Mouse (Mus musculus) hindbrain, embryonic 10.5 days (tissue): ENCODE results near the gene Rims1. TPM values are rescaled to one million over a fixed set of nuclear protein-coding genes. Genes with fewer than 3 reads are reported as not detected.

Source experiments
- DNase-seq: peaks from one replicate; pipeline ENCODE4 v3.0.0-alpha.2; 2017; ENCODE audit warnings: low spot score
- H3K27ac ChIP-seq: fragments of 300-500 bp; sonication (generic); 2 replicates; pipeline ENCODE4 v1.5.1; 2016; ENCODE audit warnings: mild to moderate bottlenecking, moderate library complexity
- H3K27me3 ChIP-seq: fragments of 300-500 bp; sonication (generic); 2 replicates; pipeline ENCODE4 v1.6.1; 2016; ENCODE audit warnings: mild to moderate bottlenecking; ENCODE audit not compliant: poor library complexity, insufficient read depth, severe bottlenecking
- H3K36me3 ChIP-seq: fragments of 300-500 bp; sonication (generic); 2 replicates; pipeline ENCODE4 v1.6.1; 2016; ENCODE audit warnings: mild to moderate bottlenecking, moderate library complexity
- H3K4me1 ChIP-seq: fragments of 300-500 bp; sonication (generic); replicated peaks from 2 replicates; pipeline ENCODE4 v1.6.1; 2016; ENCODE audit warnings: mild to moderate bottlenecking
- H3K4me3 ChIP-seq: fragments of 300-500 bp; sonication (generic); 2 replicates; pipeline ENCODE4 v1.5.1; 2016; ENCODE audit warnings: mild to moderate bottlenecking, moderate library complexity
- H3K9me3 ChIP-seq: fragments of 300-500 bp; sonication (generic); 2 replicates; pipeline ENCODE4 v1.6.1; 2016; ENCODE audit warnings: mild to moderate bottlenecking, moderate library complexity
- WGBS: fragments of 180-500 bp; shearing (Covaris S2); methylation state at CpG from one replicate; pipeline ENCODE4 v1.1.7; 2016; 5-methylcytosine and 5-hydroxymethylcytosine counted together
- polyA plus RNA-seq: library from polyadenylated mRNA; unstranded; fragments of >200 nt; fragmentation: Nextera tagmentation; extraction: Ambion mirVana; gene quantifications from 2 replicates; pipeline ENCODE4 v1.2.1, GENCODE M21; 2016

The Rims1 gene
- polyA plus RNA-seq, 1 experiment from 2014 or later, result 2.6 TPM

DNA sequence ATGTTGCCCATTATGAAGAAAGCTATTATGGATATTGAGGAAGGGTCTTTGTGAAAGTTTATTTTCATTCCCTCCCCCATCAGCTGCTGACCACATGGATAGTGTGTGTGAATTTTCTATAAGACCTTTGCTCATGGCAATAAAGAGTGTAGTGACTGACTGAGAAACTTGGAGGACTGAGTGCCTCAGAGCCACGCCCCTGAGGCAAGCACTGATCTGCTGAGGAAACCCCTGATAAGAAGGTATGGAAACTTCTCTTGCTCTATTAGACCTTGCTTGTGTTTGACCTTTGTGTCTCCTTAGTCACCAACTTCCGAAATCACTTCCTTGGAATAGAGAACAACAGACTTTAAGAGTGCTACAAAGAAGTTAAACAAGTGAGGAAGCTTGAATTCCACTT lies 55.3 kb downstream of the Rims1 start:
- H3K36me3 ChIP-seq, result no peaks in the 10 kb centered on the region
- no peak overlapping the region for H3K4me3 ChIP-seq
- no peaks in the 10 kb centered on the region for H3K9me3 ChIP-seq
- no peak for DNase-seq
- WGBS, result 83% methylated on average over 2 of the region's 2 CpGs
- no peaks in the 10 kb centered on the region for H3K27me3 ChIP-seq
- H3K4me1 ChIP-seq, result no peaks in the 10 kb centered on the region
- H3K27ac ChIP-seq, result no peak overlapping the region

DNA sequence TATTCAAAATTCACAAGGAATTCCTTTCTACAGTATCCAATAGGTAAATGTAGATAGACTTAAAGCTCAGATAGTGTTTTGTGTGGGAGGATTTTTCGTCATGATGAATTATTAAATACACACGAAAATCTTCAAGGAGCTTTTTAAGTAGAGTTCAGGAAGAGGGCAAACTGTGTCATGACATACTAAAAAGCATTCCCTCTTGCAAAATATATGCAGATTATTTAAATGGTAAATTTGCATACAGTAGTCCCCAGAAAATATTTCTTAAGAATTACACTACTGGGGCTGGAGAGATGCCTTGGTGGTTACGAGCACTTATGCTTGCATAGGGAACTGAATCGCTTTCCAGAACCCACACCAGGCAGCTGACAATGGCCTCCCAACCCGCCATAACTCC lies 61.1 kb downstream of the Rims1 start:
- Histone ChIP-seq H3K9me3 (no peaks in the 10 kb centered on the region), H3K36me3 (no peaks in the 10 kb centered on the region), H3K27me3 (no peaks in the 10 kb centered on the region), H3K4me1 (no peaks in the 10 kb centered on the region), H3K4me3 (no peak overlapping the region), H3K27ac (no peak overlapping the region)
- 92% methylated on average over 5 of the region's 5 CpGs for WGBS
- DNase-seq, result no peak

DNA sequence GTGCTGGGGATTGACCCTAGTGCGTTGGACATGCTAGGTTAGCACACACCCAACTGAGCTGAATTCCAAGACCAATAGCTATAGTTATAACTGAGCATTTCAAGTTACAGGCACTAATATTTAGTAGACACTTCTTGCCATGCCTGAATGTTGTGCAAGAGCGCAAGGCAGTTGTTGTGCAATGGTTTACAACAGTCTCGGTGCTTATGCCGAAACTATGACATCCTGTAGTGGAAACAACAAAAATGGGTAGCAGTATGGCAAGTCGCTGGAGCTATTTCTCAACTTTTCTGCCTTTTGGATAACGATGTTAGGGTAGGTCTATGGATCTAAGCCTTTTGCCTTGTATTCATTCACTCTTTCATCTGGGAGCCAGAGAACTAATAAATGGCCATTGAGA lies 68.3 kb downstream of the Rims1 start:
- Histone ChIP-seq H3K9me3 (no peaks in the 10 kb centered on the region), H3K27ac (no peak overlapping the region), H3K27me3 (no peaks in the 10 kb centered on the region), H3K4me3 (no peak overlapping the region), H3K4me1 (no peaks in the 10 kb centered on the region), H3K36me3 (no peaks in the 10 kb centered on the region)
- no peak for DNase-seq
- WGBS, result 94% methylated on average over 6 of the region's 6 CpGs

DNA sequence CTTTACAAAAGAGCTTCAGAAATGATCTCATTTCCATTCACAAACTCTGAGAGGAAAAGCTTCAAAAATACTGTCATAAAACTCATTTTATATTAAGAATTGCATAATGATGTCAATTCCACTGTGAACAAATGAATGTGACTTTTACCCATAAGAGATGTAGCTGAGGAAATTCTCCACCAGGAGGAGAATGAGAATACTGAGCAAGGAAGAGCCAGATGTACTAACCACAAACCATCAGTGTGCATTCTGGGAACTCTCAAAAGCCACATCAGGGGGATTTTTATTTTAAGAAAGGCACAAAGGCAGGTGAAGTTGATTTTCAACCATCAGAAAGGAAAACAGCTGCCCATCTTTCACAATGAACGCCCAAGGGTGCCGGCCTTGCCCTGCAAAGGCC lies 71.4 kb downstream of the Rims1 start:
- Histone ChIP-seq H3K9me3 (no peaks in the 10 kb centered on the region), H3K4me3 (no peak overlapping the region), H3K36me3 (no peaks in the 10 kb centered on the region), H3K27ac (no peak overlapping the region), H3K27me3 (no peaks in the 10 kb centered on the region), H3K4me1 (no peaks in the 10 kb centered on the region)
- no peak for DNase-seq
- WGBS, result 95% methylated on average over 2 of the region's 2 CpGs

DNA sequence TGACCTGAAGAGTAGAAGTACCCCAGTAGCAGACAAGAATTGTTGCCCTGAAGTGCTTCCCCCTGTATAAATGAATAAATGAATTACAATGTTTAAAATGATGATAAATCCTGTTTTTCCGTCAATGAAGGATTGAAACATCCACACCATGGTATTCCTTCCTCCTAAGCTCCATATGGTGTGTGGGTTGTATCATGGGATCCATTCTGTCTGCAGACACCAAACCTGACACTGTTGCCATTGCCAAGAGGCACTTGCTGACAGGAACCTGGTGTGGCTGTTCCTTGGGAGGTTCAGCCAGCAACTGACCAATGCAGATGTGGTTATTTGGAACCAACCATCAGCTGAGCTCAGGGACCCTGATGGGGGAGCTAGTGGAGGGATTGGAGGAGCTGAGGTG lies 72.5 kb downstream of the Rims1 start:
- no peaks in the 10 kb centered on the region for H3K36me3 ChIP-seq
- no peaks in the 10 kb centered on the region for H3K27me3 ChIP-seq
- no peaks in the 10 kb centered on the region for H3K4me1 ChIP-seq
- DNase-seq, result no peak
- no peaks in the 10 kb centered on the region for H3K9me3 ChIP-seq
- 87% methylated on average over 1 of the region's 1 CpGs for WGBS
- no peak overlapping the region for H3K27ac ChIP-seq
- H3K4me3 ChIP-seq, result no peak overlapping the region

DNA sequence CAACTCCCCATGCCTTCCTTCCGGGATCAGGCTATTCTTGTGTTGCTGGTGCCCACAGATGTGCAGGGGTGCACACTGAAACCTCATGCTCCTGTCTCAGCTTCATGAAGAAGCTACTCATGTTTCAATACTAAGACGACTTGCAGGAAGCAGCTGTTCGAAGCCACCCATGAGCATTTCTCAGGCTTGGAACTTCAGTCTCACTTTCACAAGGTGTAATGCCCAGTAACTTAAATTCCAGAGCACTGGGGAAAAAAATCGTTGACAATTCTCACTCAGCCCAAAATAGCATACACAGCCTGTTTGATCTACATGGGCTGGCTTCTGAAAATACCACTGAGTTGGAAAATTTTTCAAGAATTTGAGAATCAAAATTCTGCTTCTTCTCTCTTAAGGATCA lies 77.6 kb downstream of the Rims1 start:
- Histone ChIP-seq H3K4me1 (no peaks in the 10 kb centered on the region), H3K9me3 (no peaks in the 10 kb centered on the region), H3K27ac (no peak overlapping the region), H3K27me3 (no peaks in the 10 kb centered on the region), H3K4me3 (no peak overlapping the region), H3K36me3 (no peaks in the 10 kb centered on the region)
- no peak for DNase-seq
- WGBS, result 79% methylated on average over 4 of the region's 4 CpGs

DNA sequence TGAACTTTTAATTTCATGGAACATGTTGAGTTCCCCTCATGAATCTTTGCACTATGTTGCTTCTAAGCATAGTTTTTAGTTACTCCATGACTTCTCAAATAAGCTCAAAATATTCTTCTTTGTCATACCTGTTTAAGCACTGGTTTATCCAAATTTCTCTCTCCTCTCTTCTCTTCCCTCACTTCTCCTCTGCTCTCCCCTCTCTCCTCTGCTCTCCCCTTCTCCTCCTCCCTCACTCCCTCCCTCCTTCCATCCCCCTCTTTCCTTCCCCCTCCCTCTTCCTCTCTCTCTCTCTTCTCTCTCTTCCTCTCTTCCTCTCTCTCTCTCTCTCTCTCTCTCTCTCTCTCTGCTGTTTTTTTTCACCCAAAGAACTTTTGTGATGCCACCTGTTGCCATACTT lies 84.1 kb downstream of the Rims1 start:
- Histone ChIP-seq H3K4me1 (no peaks in the 10 kb centered on the region), H3K27me3 (no peaks in the 10 kb centered on the region), H3K4me3 (no peak overlapping the region), H3K36me3 (no peaks in the 10 kb centered on the region), H3K27ac (no peak overlapping the region), H3K9me3 (no peaks in the 10 kb centered on the region)
- no peak for DNase-seq

DNA sequence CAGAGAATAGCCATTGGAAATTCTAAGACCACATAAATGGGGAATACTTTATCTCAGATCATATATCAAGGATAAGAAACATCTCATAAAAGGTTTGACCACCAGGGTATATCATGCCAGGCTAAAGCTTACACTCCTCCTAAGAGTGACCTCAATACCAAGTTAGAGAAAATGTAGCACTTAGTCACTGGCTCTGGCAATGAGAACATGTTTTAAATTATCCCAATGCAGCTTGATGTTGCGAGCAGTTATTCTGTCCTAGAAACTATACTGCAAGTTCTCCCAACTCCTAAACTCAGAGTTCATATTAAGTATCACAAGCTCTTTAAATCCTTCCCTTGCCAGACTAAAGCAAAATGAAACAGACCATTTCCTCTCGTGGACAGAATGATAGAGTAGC lies 85.1 kb downstream of the Rims1 start:
- 79% methylated on average over 2 of the region's 2 CpGs for WGBS
- H3K27ac ChIP-seq, result no peak overlapping the region
- DNase-seq, result no peak
- no peaks in the 10 kb centered on the region for H3K36me3 ChIP-seq
- H3K4me1 ChIP-seq, result no peaks in the 10 kb centered on the region
- no peaks in the 10 kb centered on the region for H3K9me3 ChIP-seq
- no peaks in the 10 kb centered on the region for H3K27me3 ChIP-seq
- no peak overlapping the region for H3K4me3 ChIP-seq

DNA sequence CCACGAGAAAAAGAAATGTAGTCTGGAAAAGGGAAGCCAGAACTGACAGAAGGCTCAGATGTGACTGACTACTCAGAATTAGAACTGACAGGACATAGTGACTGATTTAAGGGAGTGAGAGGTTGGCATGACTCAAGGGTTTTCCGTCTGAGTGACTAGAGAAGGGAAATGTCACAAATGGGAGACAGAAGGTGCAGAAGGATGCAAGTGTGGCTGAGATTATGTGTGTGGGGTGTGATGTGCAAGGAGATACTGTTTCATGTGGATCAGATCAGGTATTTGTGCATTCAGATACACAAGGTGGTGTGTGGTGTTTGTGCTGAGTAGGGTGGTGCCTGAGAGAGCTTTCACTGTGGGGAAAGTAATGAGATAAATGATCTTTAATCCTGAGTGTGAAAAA lies 96.3 kb downstream of the Rims1 start:
- no peaks in the 10 kb centered on the region for H3K4me1 ChIP-seq
- WGBS, result 68% methylated on average over 2 of the region's 2 CpGs

DNA sequence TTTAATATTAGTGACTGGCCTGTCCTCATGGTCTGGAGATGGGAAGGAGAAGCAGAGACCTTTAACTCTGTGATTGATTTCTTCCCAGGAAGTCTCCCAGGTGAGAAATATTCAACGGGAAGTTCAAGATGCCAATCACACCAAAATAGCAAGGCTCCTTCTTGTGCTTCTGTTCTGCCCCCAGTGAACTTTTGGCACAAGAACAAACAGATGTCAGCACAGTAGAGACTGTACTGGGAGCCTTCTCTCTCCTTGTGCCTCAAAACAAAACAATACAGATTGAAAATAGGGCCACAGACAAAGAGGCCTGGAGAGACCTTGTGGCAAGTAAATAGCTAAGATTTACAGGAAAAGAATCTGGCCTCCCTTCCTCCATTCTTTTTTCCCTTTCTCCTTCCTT lies 110.7 kb downstream of the Rims1 start:
- 43% methylated on average over 1 of the region's 1 CpGs for WGBS
- Histone ChIP-seq H3K27ac (no peak overlapping the region), H3K36me3 (no peaks in the 10 kb centered on the region), H3K4me3 (no peak overlapping the region), H3K27me3 (no peaks in the 10 kb centered on the region), H3K4me1 (no peaks in the 10 kb centered on the region), H3K9me3 (no peaks in the 10 kb centered on the region)
- no peak for DNase-seq

More for the DNA sequence above, 96.3 kb downstream of the Rims1 start:
- H3K36me3 ChIP-seq, result no peaks in the 10 kb centered on the region
- H3K4me3 ChIP-seq, result no peak overlapping the region
- no peaks in the 10 kb centered on the region for H3K9me3 ChIP-seq
- H3K27ac ChIP-seq, result no peak overlapping the region
- no peaks in the 10 kb centered on the region for H3K27me3 ChIP-seq
- no peak for DNase-seq

DNA sequence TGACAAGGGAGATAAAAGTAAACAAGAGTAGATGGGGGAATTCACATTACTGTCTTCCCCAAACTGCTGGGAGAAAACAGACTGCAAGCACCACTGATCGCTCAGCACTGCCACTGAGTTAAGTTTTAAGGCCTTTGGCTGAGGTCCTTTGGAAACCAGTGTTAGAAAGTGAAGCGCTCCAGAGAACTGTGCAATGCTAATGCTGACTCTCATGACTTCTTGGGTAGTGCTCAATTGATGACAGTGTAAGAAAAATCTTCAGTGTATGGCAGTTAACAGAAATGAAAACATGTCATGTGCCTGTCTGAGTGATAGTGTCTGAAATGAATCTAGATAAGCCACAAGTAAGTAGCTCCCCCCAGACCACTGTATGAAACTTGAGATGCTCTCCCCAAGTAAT lies 111.3 kb downstream of the Rims1 start:
- WGBS, result 82% methylated on average over 2 of the region's 2 CpGs
- no peak overlapping the region for H3K27ac ChIP-seq

DNA sequence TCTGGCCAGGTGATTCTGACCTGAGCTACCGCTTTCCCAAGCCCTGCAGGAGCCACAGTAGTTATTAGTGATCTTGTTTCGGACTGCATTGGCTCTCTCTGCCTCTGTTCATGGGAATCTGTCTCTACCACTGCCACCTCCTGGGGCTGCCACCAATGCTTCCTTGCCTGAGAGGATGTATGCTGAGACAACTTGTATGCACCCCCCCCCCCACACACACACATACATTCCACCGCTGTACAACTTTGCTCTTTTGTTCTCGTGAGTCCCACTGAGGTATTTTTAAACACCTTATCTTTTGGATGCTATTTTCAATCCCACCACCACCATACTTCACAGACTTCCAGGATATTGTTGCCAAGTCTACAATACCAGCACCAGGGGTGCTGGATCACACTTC lies 122.3 kb downstream of the Rims1 start:
- Histone ChIP-seq H3K4me3 (no peak overlapping the region), H3K27me3 (no peaks in the 10 kb centered on the region), H3K36me3 (no peaks in the 10 kb centered on the region), H3K27ac (no peak overlapping the region), H3K9me3 (no peaks in the 10 kb centered on the region), H3K4me1 (no peaks in the 10 kb centered on the region)
- DNase-seq, result no peak
- 84% methylated on average over 4 of the region's 4 CpGs for WGBS

More for the DNA sequence above, 111.3 kb downstream of the Rims1 start:
- Histone ChIP-seq H3K27me3 (no peaks in the 10 kb centered on the region), H3K4me1 (no peaks in the 10 kb centered on the region), H3K36me3 (no peaks in the 10 kb centered on the region), H3K4me3 (no peak overlapping the region), H3K9me3 (no peaks in the 10 kb centered on the region)
- DNase-seq, result no peak

DNA sequence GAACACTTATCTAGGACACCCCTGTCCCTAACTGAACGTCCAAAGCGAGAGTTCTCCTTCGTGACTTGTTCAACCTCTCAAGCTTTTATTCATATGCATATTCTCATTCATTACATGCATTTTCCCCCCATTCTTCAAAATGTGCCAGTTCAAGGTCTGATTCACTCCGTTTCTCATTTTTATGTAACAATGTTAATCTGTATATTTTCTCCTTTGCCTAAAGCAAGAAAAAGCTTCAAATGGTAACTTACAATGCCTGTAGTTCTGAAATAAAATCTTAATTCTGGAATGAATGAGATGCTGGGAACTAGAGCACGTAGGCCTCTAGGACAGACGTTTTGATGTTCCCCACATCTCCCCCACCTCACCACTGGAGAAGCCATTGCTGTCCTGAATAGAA lies 141.6 kb downstream of the Rims1 start:
- H3K4me1 ChIP-seq, result no peaks in the 10 kb centered on the region
- no peak overlapping the region for H3K27ac ChIP-seq
- H3K9me3 ChIP-seq, result no peaks in the 10 kb centered on the region
- H3K27me3 ChIP-seq, result no peaks in the 10 kb centered on the region
- no peak overlapping the region for H3K4me3 ChIP-seq
- WGBS, result 86% methylated on average over 6 of the region's 6 CpGs
- H3K36me3 ChIP-seq, result no peaks in the 10 kb centered on the region
- DNase-seq, result no peak

DNA sequence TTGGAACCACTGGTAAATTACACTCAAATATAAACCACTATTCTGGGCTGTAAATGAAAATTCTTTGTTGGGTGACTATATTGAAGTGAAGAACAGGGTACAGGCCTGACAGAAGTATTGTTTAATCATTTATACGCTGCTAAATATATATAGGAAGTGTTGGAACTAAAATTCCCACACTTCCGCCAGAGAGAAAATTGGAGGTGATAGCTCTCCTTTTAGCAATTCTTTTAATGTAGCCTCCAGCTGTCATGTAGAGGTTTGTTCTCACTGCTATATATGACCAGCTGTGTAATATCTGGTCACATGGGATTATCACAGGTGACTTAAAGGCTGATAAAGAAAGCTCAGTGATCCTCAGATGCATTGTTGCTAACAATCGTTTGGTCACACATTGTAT lies 144.0 kb downstream of the Rims1 start:
- H3K9me3 ChIP-seq, result no peaks in the 10 kb centered on the region
- H3K4me3 ChIP-seq, result no peak overlapping the region
- no peak for DNase-seq
- no peaks in the 10 kb centered on the region for H3K36me3 ChIP-seq
- no peak overlapping the region for H3K27ac ChIP-seq
- H3K27me3 ChIP-seq, result no peaks in the 10 kb centered on the region
- H3K4me1 ChIP-seq, result no peaks in the 10 kb centered on the region
- WGBS, result 88% methylated on average over 3 of the region's 3 CpGs
